Mouse (Mus musculus): ENCODE measurements around the gene Slc9a9. TPM values are rescaled to one million over a fixed set of nuclear protein-coding genes. Genes with fewer than 3 reads are reported as not detected.

Gene Slc9a9
- polyA plus RNA-seq, 2 experiments = 3.7 to 5.1 TPM

DNA sequence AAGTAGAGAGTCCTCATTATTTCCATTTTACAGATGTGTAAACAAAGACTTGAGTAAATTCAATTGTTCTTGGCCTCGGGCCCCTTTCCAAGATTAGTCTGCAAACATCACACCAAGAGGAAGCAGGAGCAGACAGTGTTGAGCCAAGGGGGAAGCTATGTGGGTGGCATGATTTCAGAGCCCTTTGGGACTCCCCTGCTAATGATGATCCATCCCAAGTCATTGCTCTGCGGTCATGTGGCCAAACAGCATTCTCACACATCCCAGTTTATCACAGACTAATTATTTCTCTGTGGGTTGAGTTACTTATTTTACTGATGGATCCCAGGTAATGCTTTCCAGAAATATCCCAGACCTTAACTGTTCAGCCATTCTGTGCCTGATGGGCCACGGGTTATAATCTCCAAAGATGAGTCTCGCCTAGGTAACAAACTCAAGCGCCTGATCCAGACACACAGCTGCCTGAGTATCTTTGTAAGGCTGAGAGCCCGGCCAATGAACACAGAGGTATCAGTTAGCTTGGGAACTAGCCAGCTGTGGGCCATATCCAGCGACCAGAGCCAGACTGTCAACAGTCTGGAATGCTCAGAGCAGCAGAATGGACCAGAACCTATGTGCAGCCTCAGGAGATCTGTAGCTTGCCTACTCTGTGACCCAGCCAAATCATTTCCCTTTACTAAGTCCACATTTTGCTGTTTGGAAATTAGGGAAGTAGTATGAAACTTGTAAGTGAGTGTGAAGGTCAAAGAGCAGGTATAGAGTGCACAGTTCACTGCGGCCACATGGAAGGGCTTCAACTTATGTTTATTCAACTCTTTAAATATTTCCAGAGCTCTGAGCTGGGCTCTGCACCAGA lies 518.9 kb downstream of the Slc9a9 start:
- WGBS = 45% methylated on average over 8 of the region's 8 CpGs
- no peak overlapping the region for H3K4me3 ChIP-seq (replicated peaks; ENCODE audit: low read length)
- no peak overlapping the region; the same call in 1 of the 2 replicates for H3K27ac ChIP-seq (replicated peaks; ENCODE audit: low read depth, low read length)
- TF ChIP-seq POLR2A (IDR thresholded peaks at IDR 0.05; ENCODE audit: borderline replicate concordance, extremely low read depth, insufficient read depth, insufficient read length) = no peak
- H3K4me1 ChIP-seq (ENCODE audit: control insufficient read depth, insufficient read depth, low read length) = peaks cover 42% of the 10 kb centered on the region
- H3K9ac ChIP-seq (ENCODE audit: low read depth, low read length, severe bottlenecking) = no peak overlapping the region
- ATAC-seq (ENCODE audit: low FRiP score, low read depth) (peak; percentile 65), DNase-seq (ENCODE audit: low spot score) (peak; percentile 76)
- no peaks in the 10 kb centered on the region for H3K36me3 ChIP-seq (ENCODE audit: control insufficient read depth, insufficient read depth, low read length)
- H3K9me3 ChIP-seq (ENCODE audit: control insufficient read depth, low read length) = no peaks in the 10 kb centered on the region
- no peak overlapping the region for H3K4me2 ChIP-seq (replicated peaks; ENCODE audit: low read depth, low read length, severe bottlenecking)
- H3K27me3 ChIP-seq (ENCODE audit: control insufficient read depth, insufficient read depth, low read length) = no peaks in the 10 kb centered on the region

DNA sequence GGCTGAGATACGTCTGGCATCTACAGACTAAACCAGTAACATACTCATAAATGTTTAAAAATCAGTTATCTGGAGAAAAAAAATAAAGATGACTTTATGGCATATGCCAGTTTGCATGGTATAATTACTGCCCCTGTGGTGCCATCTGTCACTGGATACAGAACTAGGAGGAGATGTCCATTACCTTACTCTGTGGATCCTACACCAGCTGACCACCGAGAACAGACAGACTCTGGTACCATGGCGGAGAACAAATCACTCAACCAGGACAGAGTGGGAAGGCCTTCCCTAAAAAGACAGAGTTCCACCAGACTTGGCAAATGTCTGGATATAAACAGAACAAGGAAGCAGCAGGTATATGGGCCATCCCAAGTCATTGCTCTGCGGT lies 519.5 kb downstream of the Slc9a9 start:
- Histone ChIP-seq H3K4me3 (replicated peaks; ENCODE audit: low read length) (no peak overlapping the region), H3K27ac (replicated peaks; ENCODE audit: low read depth, low read length) (no peak overlapping the region; the same call in 1 of the 2 replicates), H3K9ac (ENCODE audit: low read depth, low read length, severe bottlenecking) (no peak overlapping the region), H3K4me2 (replicated peaks; ENCODE audit: low read depth, low read length, severe bottlenecking) (no peak overlapping the region), H3K36me3 (ENCODE audit: control insufficient read depth, insufficient read depth, low read length) (no peaks in the 10 kb centered on the region), H3K4me1 (ENCODE audit: control insufficient read depth, insufficient read depth, low read length) (peaks cover 47% of the 10 kb centered on the region), H3K27me3 (ENCODE audit: control insufficient read depth, insufficient read depth, low read length) (no peaks in the 10 kb centered on the region), H3K9me3 (ENCODE audit: control insufficient read depth, low read length) (no peaks in the 10 kb centered on the region)
- no peak for TF ChIP-seq POLR2A (IDR thresholded peaks at IDR 0.05; ENCODE audit: borderline replicate concordance, extremely low read depth, insufficient read depth, insufficient read length)
- no peak for ATAC-seq (ENCODE audit: low FRiP score, low read depth)
- no peak for DNase-seq (ENCODE audit: low spot score)
- 79% methylated on average over 4 of the region's 4 CpGs for WGBS

DNA sequence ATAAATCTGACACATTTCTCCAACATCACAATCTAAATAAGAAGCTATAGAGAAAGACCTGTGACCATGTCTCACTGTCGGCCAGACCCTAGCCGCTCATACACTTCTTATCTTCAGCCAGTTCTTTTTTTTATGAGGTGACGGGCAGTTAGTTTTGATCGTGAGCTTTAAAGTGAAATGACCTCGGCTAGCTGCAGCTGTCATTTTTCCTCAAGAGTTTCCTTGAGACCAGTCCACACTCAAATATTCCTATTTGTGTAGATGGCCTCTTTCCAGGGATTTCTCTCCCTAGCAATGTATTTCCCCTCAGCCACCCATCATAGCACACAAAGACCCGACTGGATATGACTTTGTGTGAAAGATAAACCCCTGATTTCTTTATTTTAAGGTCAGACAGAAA lies 521.7 kb downstream of the Slc9a9 start:
- H3K9ac ChIP-seq (ENCODE audit: low read depth, low read length, severe bottlenecking) = no peak overlapping the region
- no peak overlapping the region for H3K4me3 ChIP-seq (replicated peaks; ENCODE audit: low read length)
- H3K4me1 ChIP-seq (ENCODE audit: control insufficient read depth, insufficient read depth, low read length) = peaks cover 45% of the 10 kb centered on the region
- TF ChIP-seq POLR2A (IDR thresholded peaks at IDR 0.05; ENCODE audit: borderline replicate concordance, extremely low read depth, insufficient read depth, insufficient read length) = no peak
- H3K36me3 ChIP-seq (ENCODE audit: control insufficient read depth, insufficient read depth, low read length) = no peaks in the 10 kb centered on the region
- H3K9me3 ChIP-seq (ENCODE audit: control insufficient read depth, low read length) = no peaks in the 10 kb centered on the region
- H3K27ac ChIP-seq (replicated peaks; ENCODE audit: low read depth, low read length) = no peak overlapping the region
- 47% methylated on average over 6 of the region's 6 CpGs for WGBS
- no peak for ATAC-seq (ENCODE audit: low FRiP score, low read depth)
- no peak overlapping the region for H3K4me2 ChIP-seq (replicated peaks; ENCODE audit: low read depth, low read length, severe bottlenecking)
- H3K27me3 ChIP-seq (ENCODE audit: control insufficient read depth, insufficient read depth, low read length) = no peaks in the 10 kb centered on the region
- no peak for DNase-seq (ENCODE audit: low spot score)

DNA sequence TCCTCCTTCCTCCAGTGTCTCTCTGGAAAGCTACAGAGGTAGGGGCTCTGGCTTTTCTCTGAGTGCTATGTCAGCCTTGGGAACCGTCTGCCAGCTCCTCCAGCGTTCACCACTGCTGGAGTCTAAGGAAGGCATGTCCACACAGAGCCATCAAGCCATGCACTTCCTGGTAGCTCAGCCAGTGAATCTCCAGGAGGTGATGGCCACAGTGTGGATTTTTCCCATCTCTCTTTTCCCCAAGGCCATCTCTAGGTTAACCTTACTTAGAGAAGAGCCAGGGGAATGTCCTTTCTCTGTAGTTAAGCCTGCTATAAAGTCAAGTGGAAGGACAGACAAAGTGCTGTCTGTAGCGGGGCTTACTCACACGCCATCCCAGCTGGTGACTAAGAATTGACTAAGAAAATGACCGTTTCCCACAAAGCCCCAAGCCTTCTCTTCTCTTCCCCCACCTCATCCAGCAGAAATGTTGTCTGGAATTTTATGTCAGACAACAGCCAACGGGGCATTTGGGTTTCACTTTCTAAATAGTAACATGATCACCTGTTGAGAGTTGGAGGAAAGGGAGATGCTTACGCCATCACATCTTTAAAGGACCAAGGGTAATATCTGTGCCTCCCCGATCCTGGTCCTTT lies 523.3 kb downstream of the Slc9a9 start:
- WGBS = 63% methylated on average over 8 of the region's 8 CpGs
- H3K4me2 ChIP-seq (replicated peaks; ENCODE audit: low read depth, low read length, severe bottlenecking) = no peak overlapping the region
- ATAC-seq (ENCODE audit: low FRiP score, low read depth) (no peak), DNase-seq (ENCODE audit: low spot score) (no peak)
- no peak for TF ChIP-seq POLR2A (IDR thresholded peaks at IDR 0.05; ENCODE audit: borderline replicate concordance, extremely low read depth, insufficient read depth, insufficient read length)
- H3K4me3 ChIP-seq (replicated peaks; ENCODE audit: low read length) = no peak overlapping the region
- no peak overlapping the region for H3K27ac ChIP-seq (replicated peaks; ENCODE audit: low read depth, low read length)
- H3K27me3 ChIP-seq (ENCODE audit: control insufficient read depth, insufficient read depth, low read length) = no peaks in the 10 kb centered on the region
- H3K9me3 ChIP-seq (ENCODE audit: control insufficient read depth, low read length) = no peaks in the 10 kb centered on the region
- peaks cover 29% of the 10 kb centered on the region for H3K4me1 ChIP-seq (ENCODE audit: control insufficient read depth, insufficient read depth, low read length)
- H3K9ac ChIP-seq (ENCODE audit: low read depth, low read length, severe bottlenecking) = no peak overlapping the region
- H3K36me3 ChIP-seq (ENCODE audit: control insufficient read depth, insufficient read depth, low read length) = no peaks in the 10 kb centered on the region

DNA sequence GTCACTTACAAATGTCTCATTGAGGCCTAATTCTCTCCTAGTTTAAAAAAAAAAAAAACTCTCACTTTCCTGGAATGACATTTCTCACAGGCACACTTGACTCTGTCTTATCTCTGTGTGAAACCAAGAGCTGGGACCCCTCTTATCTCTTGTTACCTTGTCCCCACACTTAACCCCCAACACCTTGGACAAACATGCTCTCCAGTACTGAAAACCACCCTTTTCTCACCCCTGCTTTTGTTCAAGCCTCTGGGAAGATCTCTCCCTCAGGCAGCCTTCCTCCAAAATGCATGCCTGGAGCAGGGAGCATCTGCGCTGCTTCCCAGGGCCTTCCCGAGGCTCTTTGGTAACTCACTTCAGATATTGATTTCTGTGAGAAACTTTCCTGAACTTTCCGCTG lies 524.0 kb downstream of the Slc9a9 start:
- no peak overlapping the region for H3K4me3 ChIP-seq (replicated peaks; ENCODE audit: low read length)
- H3K27ac ChIP-seq (replicated peaks; ENCODE audit: low read depth, low read length) = no peak overlapping the region
- no peaks in the 10 kb centered on the region for H3K36me3 ChIP-seq (ENCODE audit: control insufficient read depth, insufficient read depth, low read length)
- ATAC-seq (ENCODE audit: low FRiP score, low read depth) (no peak), DNase-seq (ENCODE audit: low spot score) (no peak)
- peaks cover 23% of the 10 kb centered on the region for H3K4me1 ChIP-seq (ENCODE audit: control insufficient read depth, insufficient read depth, low read length)
- no peaks in the 10 kb centered on the region for H3K9me3 ChIP-seq (ENCODE audit: control insufficient read depth, low read length)
- TF ChIP-seq POLR2A (IDR thresholded peaks at IDR 0.05; ENCODE audit: borderline replicate concordance, extremely low read depth, insufficient read depth, insufficient read length) = no peak
- no peaks in the 10 kb centered on the region for H3K27me3 ChIP-seq (ENCODE audit: control insufficient read depth, insufficient read depth, low read length)
- H3K4me2 ChIP-seq (replicated peaks; ENCODE audit: low read depth, low read length, severe bottlenecking) = no peak overlapping the region
- H3K9ac ChIP-seq (ENCODE audit: low read depth, low read length, severe bottlenecking) = no peak overlapping the region
- 78% methylated on average over 3 of the region's 3 CpGs for WGBS
